Mouse (Mus musculus): ENCODE data around the gene Rrm1. TPM values are rescaled to one million over a fixed set of nuclear protein-coding genes. Genes with fewer than 3 reads are reported as not detected.
"Not testable (repeated sequence)": the region's sequence is repeated elsewhere in the genome, so short reads cannot be mapped to it uniquely, and the experiment has no call there.

Rrm1 gene
- polyA plus RNA-seq, 1 experiment from 2014 or later: 20.7 TPM

GRCm38 (mm10) chr7:102407440-102407839 is 34.1 kb upstream of the Rrm1 start:
- no peaks in the 10 kb centered on the region for H3K36me3 ChIP-seq (ENCODE audit: insufficient read depth, low read length)
- no peaks in the 10 kb centered on the region for H3K27me3 ChIP-seq (replicated peaks; ENCODE audit: insufficient read depth, low read length)
- DNase-seq (ENCODE audit: low spot score) (no peak), ATAC-seq (no peak)
- no peaks in the 10 kb centered on the region for H3K9me3 ChIP-seq (ENCODE audit: low read length)
- H3K4me1 ChIP-seq (ENCODE audit: insufficient read depth, low read depth, low read length): no peaks in the 10 kb centered on the region
- no peak overlapping the region for H3K4me3 ChIP-seq (ENCODE audit: low read depth, low read length)
- TF ChIP-seq CTCF (IDR thresholded peaks at IDR 0.05) (no peak), EP300 (IDR thresholded peaks at IDR 0.05) (no peak)
- no peak overlapping the region for H3K27ac ChIP-seq (ENCODE audit: low read length)
- no peak overlapping the region for H3K4me2 ChIP-seq (replicated peaks; ENCODE audit: low read depth, low read length)
- no peak overlapping the region for H3K9ac ChIP-seq (replicated peaks; ENCODE audit: low read depth)

- not testable (repeated sequence) for H3K9ac ChIP-seq (replicated peaks; ENCODE audit: low read depth); H3K27me3 ChIP-seq (replicated peaks; ENCODE audit: insufficient read depth, low read length); H3K4me1 ChIP-seq (ENCODE audit: insufficient read depth, low read depth, low read length); H3K27ac ChIP-seq (ENCODE audit: low read length); H3K4me3 ChIP-seq (ENCODE audit: low read depth, low read length); H3K9me3 ChIP-seq (ENCODE audit: low read length); DNase-seq (ENCODE audit: low spot score); H3K36me3 ChIP-seq (ENCODE audit: insufficient read depth, low read length); ATAC-seq; H3K4me2 ChIP-seq (replicated peaks; ENCODE audit: low read depth, low read length)
- 92% methylated on average over 8 of the region's 9 CpGs for WGBS
Measured at GRCm38 (mm10) chr7:102415272-102415671, 26.2 kb upstream of the Rrm1 start.

- Histone ChIP-seq H3K4me3 (ENCODE audit: low read depth, low read length) (no peak overlapping the region), H3K36me3 (ENCODE audit: insufficient read depth, low read length) (no peaks in the 10 kb centered on the region), H3K9me3 (ENCODE audit: low read length) (no peaks in the 10 kb centered on the region), H3K4me1 (ENCODE audit: insufficient read depth, low read depth, low read length) (no peaks in the 10 kb centered on the region), H3K27me3 (replicated peaks; ENCODE audit: insufficient read depth, low read length) (no peaks in the 10 kb centered on the region), H3K9ac (replicated peaks; ENCODE audit: low read depth) (no peak overlapping the region), H3K27ac (ENCODE audit: low read length) (no peak overlapping the region), H3K4me2 (replicated peaks; ENCODE audit: low read depth, low read length) (no peak overlapping the region)
- TF ChIP-seq CTCF (IDR thresholded peaks at IDR 0.05) (no peak), EP300 (IDR thresholded peaks at IDR 0.05) (no peak)
- ATAC-seq: no peak
- 50% methylated on average over 6 of the region's 6 CpGs for WGBS
- DNase-seq (ENCODE audit: low spot score): no peak
Measured at GRCm38 (mm10) chr7:102415841-102416240, 25.7 kb upstream of the Rrm1 start.

GRCm38 (mm10) chr7:102417398-102417797 is 24.1 kb upstream of the Rrm1 start:
- Histone ChIP-seq H3K36me3 (ENCODE audit: insufficient read depth, low read length) (no peaks in the 10 kb centered on the region), H3K27me3 (replicated peaks; ENCODE audit: insufficient read depth, low read length) (no peaks in the 10 kb centered on the region), H3K9me3 (ENCODE audit: low read length) (no peaks in the 10 kb centered on the region), H3K27ac (ENCODE audit: low read length) (no peak overlapping the region), H3K9ac (replicated peaks; ENCODE audit: low read depth) (no peak overlapping the region), H3K4me2 (replicated peaks; ENCODE audit: low read depth, low read length) (no peak overlapping the region), H3K4me1 (ENCODE audit: insufficient read depth, low read depth, low read length) (no peaks in the 10 kb centered on the region), H3K4me3 (ENCODE audit: low read depth, low read length) (no peak overlapping the region)
- 3% methylated on average over 4 of the region's 4 CpGs for WGBS
- no peak for TF ChIP-seq EP300 (IDR thresholded peaks at IDR 0.05)
- peak; percentile 92 for TF ChIP-seq CTCF (IDR thresholded peaks at IDR 0.05)
- ATAC-seq (peak; percentile 69), DNase-seq (ENCODE audit: low spot score) (peak; percentile 93)

- WGBS: 91% methylated on average over 2 of the region's 2 CpGs
- H3K4me2 ChIP-seq (replicated peaks; ENCODE audit: low read depth, low read length): no peak overlapping the region
- H3K4me3 ChIP-seq (ENCODE audit: low read depth, low read length): no peak overlapping the region
- no peak overlapping the region for H3K27ac ChIP-seq (ENCODE audit: low read length)
- ATAC-seq (no peak), DNase-seq (ENCODE audit: low spot score) (no peak)
- H3K36me3 ChIP-seq (ENCODE audit: insufficient read depth, low read length): no peaks in the 10 kb centered on the region
- H3K9ac ChIP-seq (replicated peaks; ENCODE audit: low read depth): no peak overlapping the region
- H3K27me3 ChIP-seq (replicated peaks; ENCODE audit: insufficient read depth, low read length): no peaks in the 10 kb centered on the region
- no peaks in the 10 kb centered on the region for H3K4me1 ChIP-seq (ENCODE audit: insufficient read depth, low read depth, low read length)
- no peaks in the 10 kb centered on the region for H3K9me3 ChIP-seq (ENCODE audit: low read length)
- TF ChIP-seq CTCF (IDR thresholded peaks at IDR 0.05): no peak
- no peak for TF ChIP-seq EP300 (IDR thresholded peaks at IDR 0.05)
Measured at GRCm38 (mm10) chr7:102422036-102422435, 19.5 kb upstream of the Rrm1 start.

GRCm38 (mm10) chr7:102425933-102426685 is 15.4 kb upstream of the Rrm1 start:
- ATAC-seq: no peak
- no peak for TF ChIP-seq EP300 (IDR thresholded peaks at IDR 0.05)
- no peak for TF ChIP-seq CTCF (IDR thresholded peaks at IDR 0.05)
- H3K36me3 ChIP-seq (ENCODE audit: insufficient read depth, low read length): no peaks in the 10 kb centered on the region; the same call in 1 of the 2 replicates
- H3K27ac ChIP-seq (ENCODE audit: low read length): no peak overlapping the region
- H3K4me3 ChIP-seq (ENCODE audit: low read depth, low read length): no peak overlapping the region
- H3K4me2 ChIP-seq (replicated peaks; ENCODE audit: low read depth, low read length): no peak overlapping the region
- no peaks in the 10 kb centered on the region for H3K4me1 ChIP-seq (ENCODE audit: insufficient read depth, low read depth, low read length)
- DNase-seq (ENCODE audit: low spot score): peak; percentile 22
- H3K9me3 ChIP-seq (ENCODE audit: low read length): no peaks in the 10 kb centered on the region
- no peaks in the 10 kb centered on the region for H3K27me3 ChIP-seq (replicated peaks; ENCODE audit: insufficient read depth, low read length)
- no peak overlapping the region for H3K9ac ChIP-seq (replicated peaks; ENCODE audit: low read depth)
- WGBS: 38% methylated on average over 6 of the region's 6 CpGs

Data from lung, postnatal 0 days (tissue).